Mouse (Mus musculus) heart, postnatal 10 days (tissue): ENCODE measurements around the gene Mad1l1. TPM values are rescaled to one million over a fixed set of nuclear protein-coding genes. Genes with fewer than 3 reads are reported as not detected.
A peak's percentile ranks its signal among the peaks of the same experiment; 100 is the strongest.

Experiments
- DNase-seq, 2 experiments: peaks; one replicate each; pipeline ENCODE4 v3.0.0; 2021
- intact Hi-C: fragments of 180-260 bp; cut with DNase I; formaldehyde crosslinking; loops from one replicate; pipeline ENCODE4 v1.15.1; 2025
- total RNA-seq, 2 experiments: library from RNA; stranded (reverse); gene quantifications; 2 replicates each; pipeline ENCODE4 v1.2.3; 2021

The Mad1l1 gene
- total RNA-seq, 2 experiments from 2014 or later: 16.5 to 21.2 TPM

- peak; percentile 18 to 20 for DNase-seq
- intact Hi-C loops: no loop called here
These were observed 342.7 kb downstream of the Mad1l1 start for GRCm38 (mm10) chr5:139978525-139979276.

DNA sequence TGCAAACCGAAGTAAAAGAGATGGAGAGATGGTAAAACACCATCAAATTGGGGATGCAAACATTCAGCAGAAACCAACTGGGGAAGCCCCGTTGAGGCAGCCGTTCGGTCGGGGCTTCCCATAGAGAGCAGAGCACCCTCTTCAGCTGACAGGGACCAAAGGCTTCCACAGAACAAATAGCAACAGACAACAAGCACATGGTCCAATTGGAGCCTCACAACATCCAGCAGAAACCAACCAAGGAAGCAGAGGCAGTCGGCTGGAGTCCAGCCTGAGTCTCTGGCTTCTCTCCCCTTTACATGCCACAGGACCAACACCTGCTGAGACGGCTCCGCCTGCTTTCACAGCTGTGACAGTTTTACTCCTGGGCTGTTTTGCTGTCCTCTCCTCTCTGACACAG, 343.9 kb downstream of the Mad1l1 start:
- no peak for DNase-seq
- intact Hi-C loops: no loop called here

GRCm38 (mm10) chr5:139976584-139976983, 344.8 kb downstream of the Mad1l1 start:
- intact Hi-C loops: no loop called here
- no peak for DNase-seq

DNA sequence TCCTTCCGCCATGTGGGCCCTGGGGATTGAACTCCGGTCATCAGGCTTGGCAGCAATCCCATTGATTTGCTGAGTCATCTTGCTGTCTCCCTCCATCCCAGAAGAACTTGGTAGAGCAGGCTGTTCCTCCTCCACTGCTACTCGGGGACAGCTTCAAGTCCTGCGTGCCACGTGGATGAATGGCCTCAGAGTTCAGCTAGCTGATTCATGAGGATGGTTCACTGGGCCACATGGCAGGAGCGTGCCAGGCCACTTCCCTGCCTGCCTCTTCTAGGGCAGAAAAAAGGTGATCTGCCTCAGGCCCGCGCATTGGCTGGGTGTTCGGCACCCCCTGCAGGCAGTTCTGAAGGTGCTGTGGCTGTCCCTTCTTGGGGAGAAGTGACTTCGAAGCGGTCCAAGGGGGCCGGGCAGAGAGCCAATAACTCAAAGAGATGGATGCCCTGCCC, 351.1 kb downstream of the Mad1l1 start:
- DNase-seq: peak; percentile 37 to 48
- intact Hi-C loops: loop anchor here (1.0 kb wide), 1 partner anchor 132 kb away; no protein-coding TSS in a partner anchor

DNA sequence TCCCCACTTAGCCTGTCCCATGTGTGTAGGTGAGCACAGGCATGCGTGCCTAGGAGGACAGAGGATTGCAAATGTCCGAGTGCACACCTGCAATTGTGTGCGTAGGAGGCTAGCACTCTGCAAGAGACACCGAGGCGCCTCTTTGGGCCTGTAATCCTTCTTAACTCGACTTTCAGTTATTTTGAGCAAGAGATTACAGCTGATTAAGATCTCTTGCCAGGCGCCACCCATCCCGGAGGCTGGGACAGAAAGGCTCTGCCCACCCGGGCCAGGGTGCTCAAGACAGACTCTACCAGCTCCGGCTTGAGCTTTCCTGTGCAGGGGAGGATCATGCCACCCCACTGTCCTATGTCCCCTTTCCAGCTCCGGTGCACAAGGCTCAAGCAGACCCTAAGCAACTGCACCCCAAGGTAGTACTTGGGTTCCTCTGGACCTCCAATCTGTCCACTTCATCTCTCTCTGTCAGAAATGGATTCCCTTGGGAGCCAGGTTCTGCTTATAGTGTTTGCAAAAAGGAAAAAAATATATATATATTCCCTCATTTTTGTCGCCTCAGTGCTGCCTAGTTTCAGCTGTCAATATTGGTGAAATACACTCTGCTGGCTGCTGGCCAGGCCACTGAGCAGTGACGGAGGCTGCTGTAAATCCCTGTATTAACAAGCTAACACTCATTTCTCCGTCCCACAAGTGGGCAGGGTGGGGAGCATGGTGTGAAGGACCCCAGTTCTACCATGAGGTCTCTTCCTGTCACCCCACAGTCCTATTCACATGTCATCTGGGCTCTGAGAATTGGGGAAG, 352.0 kb downstream of the Mad1l1 start:
- DNase-seq: no peak
- intact Hi-C loops: no loop called here

GRCm38 (mm10) chr5:139965596-139965995, 355.8 kb downstream of the Mad1l1 start:
- no peak for DNase-seq
- intact Hi-C loops: no loop called here

- intact Hi-C loops: no loop called here
- DNase-seq: peak; percentile 46 to 48
These were observed 357.0 kb downstream of the Mad1l1 start for GRCm38 (mm10) chr5:139964391-139964790.

GRCm38 (mm10) chr5:139959741-139960140, 361.6 kb downstream of the Mad1l1 start:
- DNase-seq: no peak
- intact Hi-C loops: no loop called here

Other genes with a start within 250 kb of the Mad1l1 start
- gene Nudt1, start 104 bp upstream of the Mad1l1 start, total RNA-seq: 10 to 100 TPM; 11.1 to 11.8 TPM
- gene Mrm2, start 10.3 kb upstream of the Mad1l1 start, total RNA-seq: 10 to 100 TPM in 1 of 2 experiments, 1 to 10 TPM in 1; 8.4 to 11.6 TPM
- 10 to 100 TPM; 17.0 to 18.2 TPM for gene Snx8, start 67.7 kb upstream of the Mad1l1 start, total RNA-seq
- gene Eif3b, start 97.8 kb upstream of the Mad1l1 start, total RNA-seq: 100 to 1,000 TPM; 101 to 105 TPM
- gene Gm4869, start 124.1 kb upstream of the Mad1l1 start, total RNA-seq: not detected
- 1 to 10 TPM; 7.5 to 8.2 TPM for gene Chst12, start 184.0 kb upstream of the Mad1l1 start, total RNA-seq
- not detected for gene Grifin, start 243.5 kb upstream of the Mad1l1 start, total RNA-seq